Mouse (Mus musculus): ENCODE data around the gene Dock9.

The Dock9 gene

DNA sequence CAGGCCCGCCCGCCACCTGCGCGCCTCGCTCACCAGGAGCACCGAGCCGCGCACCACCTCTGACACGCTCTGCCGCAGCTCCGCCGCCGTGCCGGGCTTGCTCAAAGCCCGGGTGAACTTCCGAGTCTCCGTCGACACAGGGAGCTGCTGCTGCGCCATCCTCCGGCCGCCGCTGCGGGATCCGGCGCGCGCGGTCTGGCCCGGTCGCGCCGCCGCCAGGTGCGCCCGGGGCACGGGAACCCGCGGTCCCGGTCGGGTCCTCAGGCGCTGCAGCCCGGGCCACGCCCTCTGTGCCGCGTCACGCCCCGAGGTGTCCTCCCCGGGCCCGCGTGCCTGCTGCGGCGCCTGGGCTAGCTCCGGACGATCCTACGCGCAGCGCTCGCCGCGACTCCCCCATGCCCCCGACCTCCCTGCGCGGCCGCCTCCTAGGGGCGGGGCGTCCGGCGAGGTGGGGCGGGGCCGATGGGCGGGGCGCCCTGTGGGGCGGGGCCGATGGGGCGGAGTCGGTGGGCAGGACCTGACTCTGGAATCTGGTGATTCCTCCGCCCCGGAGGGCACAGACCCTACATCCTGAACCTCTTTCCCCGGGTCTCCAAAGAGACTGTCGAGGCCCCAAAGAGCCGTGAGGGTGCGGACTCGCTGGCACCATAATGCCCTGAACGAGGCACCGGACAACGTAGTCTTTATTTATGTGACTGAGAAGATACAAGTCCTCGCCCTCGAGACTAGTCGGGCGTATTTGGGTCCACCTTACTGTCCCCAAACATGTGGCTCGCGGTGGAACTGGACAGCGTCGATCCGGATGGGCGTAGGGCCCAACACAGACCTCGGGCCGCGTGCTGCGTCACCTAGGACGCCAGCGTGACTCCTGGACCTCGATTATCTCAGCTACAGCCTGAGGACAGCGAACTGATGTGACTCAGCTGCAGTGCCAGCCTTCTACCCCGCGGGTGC lies at the start of gene Dock9:
Gene Dock9 (minus strand): TSS at position 381 of the 954 bp plus-strand sequence.
- peak; percentile 91 for DNase-seq

GRCm38 (mm10) chr14:121844486-121844885 lies 46.8 kb upstream of the Dock9 start:
- DNase-seq = no peak

DNA sequence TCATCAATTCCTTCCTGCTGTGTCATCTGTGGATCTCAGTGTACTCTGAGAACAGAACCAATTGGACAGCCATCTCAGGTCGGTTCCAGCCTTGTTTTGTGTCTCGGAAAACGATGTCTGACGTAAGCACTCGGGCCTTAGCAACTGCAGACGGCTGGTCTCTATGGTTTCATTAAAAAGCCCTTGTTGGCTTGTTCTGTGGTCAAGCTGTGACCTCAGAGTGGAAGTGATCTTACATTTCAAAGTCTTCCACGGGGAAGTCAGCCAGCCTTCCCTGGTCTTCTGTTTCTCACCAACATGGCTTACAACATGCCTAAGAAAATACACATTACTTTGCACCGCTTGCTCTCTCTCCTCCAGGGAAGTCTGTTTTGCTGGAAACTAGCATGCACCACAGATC lies 42.6 kb upstream of the Dock9 start:
- no peak for DNase-seq

DNA sequence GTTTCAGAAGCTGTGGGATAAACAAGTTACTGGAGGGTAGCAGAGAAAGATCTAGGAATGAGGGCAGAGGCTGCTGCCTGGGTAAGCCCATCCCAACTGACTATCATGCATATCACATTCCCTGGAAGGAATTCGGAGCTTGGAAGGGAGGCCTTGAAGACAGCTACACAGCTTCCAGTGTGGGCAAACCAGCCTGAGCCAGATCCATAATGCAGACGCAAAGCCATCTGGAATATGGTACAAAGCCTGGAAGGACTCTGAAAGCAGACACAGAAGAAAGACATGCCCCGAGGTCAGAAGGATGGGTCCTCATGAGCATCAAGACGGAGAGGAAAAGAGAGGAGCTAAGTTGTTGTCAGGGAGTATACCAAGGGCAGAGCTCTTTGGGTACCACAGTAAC lies 40.5 kb upstream of the Dock9 start:
- no peak for DNase-seq

DNA sequence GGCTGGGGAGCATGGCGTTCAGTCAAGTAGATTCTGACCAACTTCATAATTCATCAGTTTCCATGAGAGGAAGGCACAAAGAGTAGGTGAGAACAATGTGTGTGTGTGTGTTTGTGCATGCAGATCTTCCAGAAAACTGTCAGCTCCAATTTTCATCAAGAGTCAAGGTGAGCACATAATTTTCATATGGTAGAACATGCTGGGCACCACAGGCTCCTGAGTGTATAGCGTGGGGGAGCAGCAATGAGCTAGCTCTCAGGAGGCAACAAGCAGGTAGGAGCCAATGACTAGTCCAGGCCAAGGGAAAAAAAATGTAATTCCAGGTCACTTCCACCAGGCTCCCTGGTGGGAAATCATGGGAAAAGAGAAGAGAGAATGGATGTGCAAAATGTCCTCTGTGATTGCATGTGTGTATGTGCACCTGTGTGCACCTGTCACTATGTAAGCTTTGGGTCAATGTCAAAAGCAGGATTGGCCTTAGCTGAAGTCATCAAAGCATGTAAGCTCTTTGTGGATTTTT lies 35.4 kb upstream of the Dock9 start:
- DNase-seq = no peak

GRCm38 (mm10) chr14:121829816-121830442 lies 32.3 kb upstream of the Dock9 start:
- no peak for DNase-seq

DNA sequence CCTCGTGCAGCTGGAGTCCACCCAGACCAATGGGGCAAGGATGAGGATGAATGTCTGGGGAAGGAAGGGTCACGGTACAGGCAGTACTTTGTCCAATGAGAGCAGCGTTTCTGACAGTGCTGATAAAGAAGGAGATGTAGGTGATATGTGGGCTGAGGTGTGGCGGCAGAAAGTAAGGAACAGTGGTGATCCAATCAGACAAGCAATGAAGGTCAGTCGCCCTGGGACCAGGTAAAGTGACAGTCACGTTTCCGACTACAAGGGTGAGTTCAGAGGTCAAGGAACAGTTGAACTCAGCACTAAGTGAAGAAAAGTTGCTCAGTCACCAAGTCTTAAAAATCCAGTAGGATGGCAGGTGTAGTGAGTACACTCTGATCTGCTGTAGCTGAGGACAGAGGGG lies 29.5 kb upstream of the Dock9 start:
- no peak for DNase-seq

- peak; percentile 25 for DNase-seq
Measured at GRCm38 (mm10) chr14:121825521-121826445, 28.1 kb upstream of the Dock9 start.

GRCm38 (mm10) chr14:121824322-121825103 lies 26.9 kb upstream of the Dock9 start:
- DNase-seq = peak; percentile 83

DNA sequence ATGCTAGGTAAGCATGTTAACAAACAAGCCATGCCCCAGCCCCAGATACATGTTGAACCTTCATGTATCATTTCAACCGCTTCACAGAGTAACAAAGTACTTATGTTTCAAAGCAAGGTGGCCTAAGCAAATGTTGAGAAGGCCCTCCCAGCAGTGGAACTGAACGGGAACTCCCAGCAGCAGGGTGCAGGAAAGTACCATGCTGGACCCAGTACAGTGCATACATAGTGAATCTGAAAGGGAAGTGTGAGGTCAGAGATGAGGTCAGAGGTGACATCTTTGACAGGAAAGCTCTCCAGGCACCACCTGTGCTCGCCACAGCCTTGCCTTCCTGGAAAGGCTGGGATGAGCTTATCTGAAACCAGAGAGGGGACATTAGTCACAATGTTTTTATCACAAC lies 25.4 kb upstream of the Dock9 start:
- no peak for DNase-seq

DNA sequence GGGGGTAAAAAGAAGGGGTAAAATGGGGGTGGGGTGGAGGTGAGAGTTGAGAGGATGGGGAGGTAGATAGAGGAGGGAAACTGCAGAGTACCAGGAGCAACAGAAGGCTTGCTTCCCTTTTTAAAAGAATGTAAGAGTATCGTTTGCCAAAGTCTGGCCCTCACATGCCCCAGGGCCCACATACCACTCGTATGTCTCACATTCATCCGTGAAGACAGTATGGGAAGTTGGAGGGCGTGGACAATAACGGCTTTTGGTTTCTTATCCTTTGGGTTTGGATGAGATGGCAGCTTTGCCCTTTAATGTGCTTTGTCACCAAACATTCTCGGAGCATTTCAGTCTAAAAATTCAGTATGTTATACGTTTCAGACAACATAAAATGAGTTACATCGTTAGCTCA lies 24.9 kb upstream of the Dock9 start:
- no peak for DNase-seq

GRCm38 (mm10) chr14:121806791-121807190 lies 9.2 kb upstream of the Dock9 start:
- DNase-seq = peak; percentile 47

DNA sequence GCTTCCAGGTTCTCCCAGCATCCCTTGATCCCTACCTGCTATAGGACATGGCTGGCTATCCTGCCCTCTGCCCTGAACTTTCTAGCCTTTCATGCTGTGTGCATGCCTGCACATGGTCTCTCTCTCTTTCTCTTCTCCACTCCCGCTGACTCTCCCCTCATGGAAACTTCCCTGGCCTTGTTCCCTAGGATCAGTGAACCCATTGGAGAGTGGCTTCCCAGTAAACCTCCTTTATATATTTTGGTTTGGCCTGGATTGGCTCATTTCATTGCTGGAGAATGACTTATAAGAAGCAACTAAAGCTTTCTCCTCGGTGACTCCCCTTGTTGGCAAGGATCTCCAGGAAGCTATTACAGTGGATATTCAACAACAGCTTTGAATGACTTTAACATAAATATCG lies 8.7 kb upstream of the Dock9 start:
- DNase-seq = no peak

DNA sequence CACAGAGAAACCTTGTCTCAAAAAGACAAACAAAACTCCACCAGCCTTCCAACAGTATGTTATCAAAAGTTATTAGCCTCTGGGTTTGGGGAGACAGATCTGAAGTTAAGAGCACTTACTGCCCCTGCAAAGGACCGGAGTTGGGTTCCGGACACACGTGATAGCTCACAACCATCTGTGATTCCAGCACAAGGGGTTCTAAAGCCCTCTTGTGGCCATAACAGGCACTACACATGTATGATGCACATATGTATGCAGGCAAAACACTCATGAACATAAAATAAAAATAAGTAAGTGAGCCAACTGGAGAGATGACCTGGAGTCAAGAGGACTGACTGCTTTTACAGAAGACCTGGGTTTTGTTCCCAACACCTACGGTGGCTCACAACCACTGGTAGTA lies 6.8 kb upstream of the Dock9 start:
- DNase-seq = no peak

DNA sequence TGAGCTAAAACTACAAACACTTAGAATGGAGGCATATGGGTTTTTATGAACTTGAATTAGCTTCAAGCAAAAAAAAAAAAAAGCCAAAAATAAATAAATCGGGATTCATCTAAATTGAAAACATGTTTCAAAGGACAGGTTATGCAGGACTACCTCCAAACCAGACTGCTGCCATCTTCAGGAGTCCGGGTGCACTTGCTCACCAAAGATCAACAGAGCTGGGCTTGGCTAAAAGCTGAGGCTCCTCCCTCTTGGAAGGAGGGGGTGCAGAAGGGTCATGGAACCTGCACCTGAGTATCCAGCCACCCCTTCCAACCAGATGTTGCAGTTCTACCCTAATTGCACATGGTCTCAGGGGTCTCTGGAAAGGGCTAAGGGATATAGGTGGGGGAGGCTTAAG lies 3.3 kb upstream of the Dock9 start:
- peak; percentile 66 for DNase-seq

- DNase-seq = no peak
Measured at GRCm38 (mm10) chr14:121799112-121799511, 1.5 kb upstream of the Dock9 start.

- DNase-seq = peak; percentile 95
Measured at GRCm38 (mm10) chr14:121798411-121798799, 768 bp upstream of the Dock9 start.

DNA sequence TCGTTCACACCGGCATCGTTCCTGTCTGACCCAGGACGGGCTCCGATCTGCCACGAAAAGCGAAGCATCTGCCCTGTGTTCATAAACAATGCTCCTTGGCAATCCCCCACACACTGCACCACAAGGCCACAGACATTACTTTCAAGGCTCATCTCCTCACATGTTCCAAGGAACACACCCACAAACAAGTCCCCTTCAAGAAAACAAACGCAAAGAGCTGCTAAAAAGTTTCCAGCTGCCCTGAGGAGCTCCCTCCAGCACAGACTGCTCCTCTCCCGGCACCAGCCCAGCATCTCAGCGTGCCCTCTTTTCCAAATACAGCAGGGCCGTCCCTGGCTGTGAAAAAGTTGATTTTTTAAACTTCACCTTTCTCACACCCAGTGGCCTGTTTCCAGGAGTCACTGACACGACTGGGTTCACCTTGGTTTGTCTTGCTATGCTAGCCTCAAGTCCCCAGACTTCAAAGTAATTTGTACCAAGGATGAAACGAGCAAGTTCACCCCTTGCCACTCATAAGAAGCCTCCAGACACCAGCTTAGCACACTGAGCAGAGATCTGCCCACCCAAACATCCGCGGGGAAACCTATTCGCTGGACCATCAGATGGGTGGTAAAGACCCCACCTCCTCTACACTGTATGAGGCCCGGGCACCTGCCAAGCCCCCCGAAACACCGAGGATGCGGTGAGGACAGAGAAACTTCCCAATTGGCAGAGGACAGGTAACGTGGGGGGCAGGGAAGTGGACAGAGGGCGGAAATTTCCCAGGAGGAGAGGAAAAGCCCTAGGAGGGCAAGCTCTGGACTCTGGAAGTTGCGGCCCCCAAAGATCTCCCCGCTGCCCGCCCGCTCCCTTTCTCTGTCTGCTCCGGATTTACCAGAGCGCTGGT lies 823 bp downstream of the Dock9 start:
- peak; percentile 14 for DNase-seq

DNA sequence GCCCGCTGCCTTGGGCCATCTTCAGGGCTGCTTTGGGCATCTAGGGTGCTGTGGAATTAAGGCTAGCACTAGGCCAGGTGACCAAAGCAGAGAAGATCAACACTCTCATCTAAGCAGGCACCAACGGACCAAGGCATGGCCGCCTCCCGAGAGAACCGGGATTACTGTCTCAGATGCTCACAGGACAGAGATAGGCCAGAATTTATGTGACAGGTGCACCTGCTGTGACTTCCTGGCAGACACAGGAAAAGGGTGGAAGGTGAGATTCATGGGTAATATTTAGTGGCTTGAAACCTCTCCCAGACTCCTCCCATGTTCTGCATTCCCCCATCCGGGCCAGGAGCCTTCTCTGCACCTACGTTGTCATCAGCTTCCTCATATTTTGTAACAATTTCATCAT lies 2.1 kb downstream of the Dock9 start:
- no peak for DNase-seq

- DNase-seq = no peak
Measured at GRCm38 (mm10) chr14:121793639-121794038, 4.0 kb downstream of the Dock9 start.

- DNase-seq = no peak
Measured at GRCm38 (mm10) chr14:121791935-121792334, 5.7 kb downstream of the Dock9 start.

All from lung, postnatal 10 days (tissue).